Mouse (Mus musculus): ENCODE results near the gene Dbndd2. TPM values are rescaled to one million over a fixed set of nuclear protein-coding genes. Genes with fewer than 3 reads are reported as not detected.

Dbndd2 gene
- polyA plus RNA-seq (2012; rRNA removed): 5.0 and 5.1 TPM in 2 replicates

GRCm38 (mm10) chr2:164485681-164486257, at the start of gene Dbndd2:
Dbndd2 (plus strand) TSS chr2:164486106.

GRCm38 (mm10) chr2:164443460-164444000, 42.4 kb upstream of the Dbndd2 start, which contains the start of gene Sdc4:
Sdc4 (minus strand) TSS chr2:164443887.

GRCm38 (mm10) chr2:164456864-164457300, 29.0 kb upstream of the Dbndd2 start, which contains the start of gene Sys1:
Sys1 (plus strand) TSS chr2:164456964.

GRCm38 (mm10) chr2:164460745-164461551, 25.0 kb upstream of the Dbndd2 start, which contains the start of gene Gm20458:
Gm20458 (plus strand) TSS chr2:164460967.

GRCm38 (mm10) chr2:164473624-164474023, 12.3 kb upstream of the Dbndd2 start, which contains the start of gene Trp53tg5:
Trp53tg5 (minus strand) TSS chr2:164473724.

GRCm38 (mm10) chr2:164496847-164497690, 11.2 kb downstream of the Dbndd2 start, which contains the start of gene Pigt:
Pigt (plus strand) TSS chr2:164497520.

Other genes with a start within 250 kb of the Dbndd2 start
- gene Svs2, start 247.6 kb upstream of the Dbndd2 start, polyA plus RNA-seq (2012; rRNA removed): not detected in 2 replicates
- not detected in 2 replicates for gene Svs3b, start 229.5 kb upstream of the Dbndd2 start, polyA plus RNA-seq (2012; rRNA removed)
- gene Svs4, start 207.6 kb upstream of the Dbndd2 start, polyA plus RNA-seq (2012; rRNA removed): not detected in 2 replicates
- not detected in 2 replicates for gene Svs3a, start 196.8 kb upstream of the Dbndd2 start, polyA plus RNA-seq (2012; rRNA removed)
- gene Svs6, start 169.4 kb upstream of the Dbndd2 start, polyA plus RNA-seq (2012; rRNA removed): not detected in 2 replicates
- not detected in 2 replicates for gene Svs5, start 153.4 kb upstream of the Dbndd2 start, polyA plus RNA-seq (2012; rRNA removed)
- gene Slpi, start 97.0 kb upstream of the Dbndd2 start, polyA plus RNA-seq (2012; rRNA removed): 8.6 and 9.0 TPM in 2 replicates
- 0.07 TPM in 1 of 2 replicates, not detected in the other for gene Rbpjl, start 83.0 kb upstream of the Dbndd2 start, polyA plus RNA-seq (2012; rRNA removed)
- 0.06 and 0.24 TPM in 2 replicates for gene Matn4, start 80.9 kb upstream of the Dbndd2 start, polyA plus RNA-seq (2012; rRNA removed)
- 10.9 and 13.1 TPM in 2 replicates for gene Sdc4, start 42.2 kb upstream of the Dbndd2 start, polyA plus RNA-seq (2012; rRNA removed)
- gene Sys1, start 29.1 kb upstream of the Dbndd2 start, polyA plus RNA-seq (2012; rRNA removed): 13.3 and 16.2 TPM in 2 replicates
- 0.15 and 0.50 TPM in 2 replicates for gene Gm20458, start 25.1 kb upstream of the Dbndd2 start, polyA plus RNA-seq (2012; rRNA removed)
- not detected in 2 replicates for gene Trp53tg5, start 12.4 kb upstream of the Dbndd2 start, polyA plus RNA-seq (2012; rRNA removed)
- gene Pigt, start 11.4 kb downstream of the Dbndd2 start, polyA plus RNA-seq (2012; rRNA removed): 16.7 and 21.2 TPM in 2 replicates
- 0.70 and 1.2 TPM in 2 replicates for gene Wfdc2, start 76.3 kb downstream of the Dbndd2 start, polyA plus RNA-seq (2012; rRNA removed)
- gene Spint3, start 87.4 kb downstream of the Dbndd2 start, polyA plus RNA-seq (2012; rRNA removed): not detected in 2 replicates
- 0.07 TPM in 1 of 2 replicates, not detected in the other for gene Wfdc6a, start 99.3 kb downstream of the Dbndd2 start, polyA plus RNA-seq (2012; rRNA removed)
- gene Eppin, start 107.5 kb downstream of the Dbndd2 start, polyA plus RNA-seq (2012; rRNA removed): not detected in 2 replicates
- not detected in 2 replicates for gene Wfdc6b, start 127.4 kb downstream of the Dbndd2 start, polyA plus RNA-seq (2012; rRNA removed)
- not detected in 2 replicates for gene Wfdc8, start 127.5 kb downstream of the Dbndd2 start, polyA plus RNA-seq (2012; rRNA removed)
- gene Wfdc16, start 152.7 kb downstream of the Dbndd2 start, polyA plus RNA-seq (2012; rRNA removed): not detected in 2 replicates
- not detected in 2 replicates for gene Wfdc10, start 169.9 kb downstream of the Dbndd2 start, polyA plus RNA-seq (2012; rRNA removed)
- gene Wfdc9, start 170.5 kb downstream of the Dbndd2 start, polyA plus RNA-seq (2012; rRNA removed): not detected in 2 replicates
- gene Wfdc11, start 188.0 kb downstream of the Dbndd2 start, polyA plus RNA-seq (2012; rRNA removed): not detected in 2 replicates
- gene Wfdc13, start 199.0 kb downstream of the Dbndd2 start, polyA plus RNA-seq (2012; rRNA removed): not detected in 2 replicates
- not detected in 2 replicates for gene Spint4, start 212.4 kb downstream of the Dbndd2 start, polyA plus RNA-seq (2012; rRNA removed)
- gene Spint5, start 229.2 kb downstream of the Dbndd2 start, polyA plus RNA-seq (2012; rRNA removed): not detected in 2 replicates

All from liver, embryonic 14 days (tissue).